In genomic region chr16:42444408-42444862, GRCm38 (mm10) we compare ENCODE assay signal across 10 mouse cellular contexts.
DNase-seq lines count a peak whose midpoint lies in the region; ATAC-seq and TF ChIP-seq lines count a peak whose summit lies in the region.
"Had no signal": no experiment of that assay in that cellular context is flagged by ENCODE, and none has a peak within 500 bp of the region (broad histone marks: within the 10 kb centered on the region; RNA-seq: fewer than 3 reads in every experiment).

No protein-coding gene starts in this region.

- H3K4me1 ChIP-seq in kidney, postnatal 0 days (replicated peaks; ENCODE audit: insufficient read depth, low read length): no peaks in the 10 kb centered on the region
- H3K4me1 ChIP-seq in embryonic facial prominence, embryonic 11.5 days (ENCODE audit: control insufficient read depth, insufficient read depth, low read length): no peaks in the 10 kb centered on the region
- H3K4me1 ChIP-seq in midbrain, embryonic 10.5 days: peaks cover 26% of the 10 kb centered on the region
- no peaks in the 10 kb centered on the region for H3K4me1 ChIP-seq in liver, postnatal 0 days (ENCODE audit: insufficient read depth)

- no peak overlapping the region for H3K9ac ChIP-seq in kidney, postnatal 0 days (ENCODE audit: low read depth, low read length)
- no peak overlapping the region; the same call in 1 of the 2 replicates for H3K9ac ChIP-seq in embryonic facial prominence, embryonic 11.5 days (replicated peaks; ENCODE audit: low read length)
- no peak overlapping the region for H3K9ac ChIP-seq in liver, postnatal 0 days (replicated peaks)

- intact Hi-C loops in heart, postnatal 14 days (cut with DNase I): no loop called here

- no peak for TF ChIP-seq EP300 in liver, postnatal 0 days (IDR thresholded peaks at IDR 0.05; ENCODE audit: low read depth)

- peak overlapping the region; percentile 24 for H3K4me2 ChIP-seq in kidney, postnatal 0 days (ENCODE audit: low read length)
- no peak overlapping the region; the same call in 1 of the 2 replicates for H3K4me2 ChIP-seq in embryonic facial prominence, embryonic 11.5 days (ENCODE audit: low read depth, low read length)
- no peak overlapping the region for H3K4me2 ChIP-seq in liver, postnatal 0 days (ENCODE audit: low read depth, low read length)

- H3K4me3 ChIP-seq in kidney, postnatal 0 days (replicated peaks; ENCODE audit: low read depth, low read length): no peak overlapping the region
- no peak overlapping the region for H3K4me3 ChIP-seq in embryonic facial prominence, embryonic 11.5 days (ENCODE audit: low read depth, low read length)
- H3K4me3 ChIP-seq in midbrain, embryonic 10.5 days: peak overlapping the region; percentile 36
- H3K4me3 ChIP-seq in liver, postnatal 0 days (ENCODE audit: low read depth, low read length): no peak overlapping the region
- H3K4me3 ChIP-seq: megakaryocyte, embryonic 14.5 days had no signal

- H3K27me3 ChIP-seq in kidney, postnatal 0 days (ENCODE audit: insufficient read depth, low read length): no peaks in the 10 kb centered on the region
- no peaks in the 10 kb centered on the region for H3K27me3 ChIP-seq in embryonic facial prominence, embryonic 11.5 days (ENCODE audit: control insufficient read depth, insufficient read depth, low read length)
- H3K27me3 ChIP-seq in midbrain, embryonic 10.5 days (ENCODE audit: low read depth, poor library complexity, severe bottlenecking): no peaks in the 10 kb centered on the region
- no peaks in the 10 kb centered on the region for H3K27me3 ChIP-seq in liver, postnatal 0 days (ENCODE audit: insufficient read depth, low read length)
- H3K27me3 ChIP-seq: megakaryocyte, embryonic 14.5 days had no signal

- 0 out of 2 replicates have a peak, but pooled peaks have one; percentile 3 for TF ChIP-seq CTCF in kidney, postnatal 0 days (IDR thresholded peaks at IDR 0.05; ENCODE audit: low read depth)
- TF ChIP-seq CTCF in liver, postnatal 0 days (IDR thresholded peaks at IDR 0.05; ENCODE audit: low read depth): no peak

- no peak overlapping the region for H3K27ac ChIP-seq in kidney, postnatal 0 days
- H3K27ac ChIP-seq in embryonic facial prominence, embryonic 11.5 days (replicated peaks; ENCODE audit: low read depth, low read length): no peak overlapping the region
- peak overlapping the region; percentile 82 for H3K27ac ChIP-seq in midbrain, embryonic 10.5 days (replicated peaks)
- no peak overlapping the region for H3K27ac ChIP-seq in liver, postnatal 0 days (ENCODE audit: low read depth)

- WGBS in kidney, postnatal 0 days: 55% methylated on average over 10 of the region's 10 CpGs
- WGBS in embryonic facial prominence, embryonic 11.5 days: 41% methylated on average over 10 of the region's 10 CpGs
- WGBS in midbrain, embryonic 10.5 days: 42% methylated on average over 10 of the region's 10 CpGs
- WGBS in liver, postnatal 0 days (ENCODE audit: insufficient replicate concordance): 60% methylated on average over 10 of the region's 10 CpGs

- no peaks in the 10 kb centered on the region for H3K9me3 ChIP-seq in kidney, postnatal 0 days (replicated peaks; ENCODE audit: low read length)
- no peaks in the 10 kb centered on the region for H3K9me3 ChIP-seq in embryonic facial prominence, embryonic 11.5 days (replicated peaks; ENCODE audit: control insufficient read depth, low read length)
- peaks cover 6% of the 10 kb centered on the region for H3K9me3 ChIP-seq in midbrain, embryonic 10.5 days (replicated peaks)
- no peaks in the 10 kb centered on the region for H3K9me3 ChIP-seq in liver, postnatal 0 days (ENCODE audit: low read length)

- no peak for DNase-seq in kidney, postnatal 0 days (ENCODE audit: low spot score)
- no peak for DNase-seq in kidney, adult 8-10 months
- DNase-seq in embryonic facial prominence, embryonic 11.5 days (ENCODE audit: low spot score): peak; percentile 44
- DNase-seq in heart, postnatal 14 days: peak; percentile 2 to 11
- no peak for DNase-seq in midbrain, embryonic 10.5 days (ENCODE audit: low spot score)
- DNase-seq in urinary bladder, postnatal 4 days (ENCODE audit: low spot score in 2 of 2): no peak
- no peak for DNase-seq in liver, postnatal 0 days

- ATAC-seq in kidney, postnatal 0 days (replicated peaks; ENCODE audit: low FRiP score, low read depth): no peak
- ATAC-seq in embryonic facial prominence, embryonic 11.5 days (replicated peaks; ENCODE audit: insufficient number of reproducible peaks, low FRiP score, low TSS enrichment, low read depth): peak; percentile 78
- ATAC-seq in liver, postnatal 0 days: no peak
- no peak for ATAC-seq in erythroblast, adult 5-6 weeks (replicated peaks; ENCODE audit: low FRiP score, poor library complexity, severe bottlenecking)

- no peaks in the 10 kb centered on the region for H3K36me3 ChIP-seq in kidney, postnatal 0 days (ENCODE audit: insufficient read depth, low read length)
- no peaks in the 10 kb centered on the region for H3K36me3 ChIP-seq in embryonic facial prominence, embryonic 11.5 days (replicated peaks; ENCODE audit: control insufficient read depth, insufficient read depth, low read depth, low read length)
- H3K36me3 ChIP-seq in midbrain, embryonic 10.5 days: no peaks in the 10 kb centered on the region
- H3K36me3 ChIP-seq in liver, postnatal 0 days (replicated peaks; ENCODE audit: insufficient read depth, low read length): no peaks in the 10 kb centered on the region
- H3K36me3 ChIP-seq: G1E had no signal

Comparison
In these comparisons a context has a peak if more than half of its experiments do, and no peak if none do; other contexts are left out.
1. DNase-seq: peak in embryonic facial prominence, embryonic 11.5 days (single experiment) and heart, postnatal 14 days (2 of 2); none in kidney, postnatal 0 days (single experiment), kidney, adult 8-10 months (0 of 2), midbrain, embryonic 10.5 days (single experiment), urinary bladder, postnatal 4 days (0 of 2) and liver, postnatal 0 days (single experiment).